Mouse (Mus musculus) erythroblast, embryonic 14.5 days (primary cell): ENCODE data around the gene Opn4. TPM values are rescaled to one million over a fixed set of nuclear protein-coding genes. Genes with fewer than 3 reads are reported as not detected.

Source experiments
- H3K27me3 ChIP-seq: 2 replicates; pipeline ENCODE4 v1.6.1; 2012; ENCODE audit warnings: inconsistent platforms; ENCODE audit not compliant: control insufficient read depth
- H3K36me3 ChIP-seq: 2 replicates; pipeline ENCODE4 v1.6.1; 2012; ENCODE audit warnings: mild to moderate bottlenecking, inconsistent platforms; ENCODE audit not compliant: control insufficient read depth
- H3K4me1 ChIP-seq: 2 replicates; pipeline ENCODE4 v1.6.1; 2012; ENCODE audit warnings: inconsistent platforms; ENCODE audit not compliant: control insufficient read depth
- H3K4me3 ChIP-seq: replicated peaks from 2 replicates; pipeline ENCODE3; 2012; ENCODE audit warnings: moderate library complexity, mild to moderate bottlenecking, inconsistent platforms
- H3K9me3 ChIP-seq: 2 replicates; pipeline ENCODE4 v1.6.1; 2012; ENCODE audit warnings: low read length, inconsistent platforms, mixed read lengths; ENCODE audit not compliant: control insufficient read depth
- GATA1 ChIP-seq: IDR thresholded peaks from 2 replicates; pipeline ENCODE4 v1.6.1; 2012; ENCODE audit warnings: low read length, inconsistent platforms, mixed read lengths
- TAL1 ChIP-seq: IDR thresholded peaks from 3 replicates; pipeline ENCODE4 v1.6.1; 2012; ENCODE audit warnings: low read length, inconsistent platforms, mixed read lengths
- polyA plus RNA-seq: library from polyadenylated mRNA; stranded (reverse); fragments of >175 nt; gene quantifications from 2 replicates; pipeline ENCODE4 v1.2.3, GENCODE M21; 2012

The Opn4 gene
- polyA plus RNA-seq, 1 experiment: not detected

DNA sequence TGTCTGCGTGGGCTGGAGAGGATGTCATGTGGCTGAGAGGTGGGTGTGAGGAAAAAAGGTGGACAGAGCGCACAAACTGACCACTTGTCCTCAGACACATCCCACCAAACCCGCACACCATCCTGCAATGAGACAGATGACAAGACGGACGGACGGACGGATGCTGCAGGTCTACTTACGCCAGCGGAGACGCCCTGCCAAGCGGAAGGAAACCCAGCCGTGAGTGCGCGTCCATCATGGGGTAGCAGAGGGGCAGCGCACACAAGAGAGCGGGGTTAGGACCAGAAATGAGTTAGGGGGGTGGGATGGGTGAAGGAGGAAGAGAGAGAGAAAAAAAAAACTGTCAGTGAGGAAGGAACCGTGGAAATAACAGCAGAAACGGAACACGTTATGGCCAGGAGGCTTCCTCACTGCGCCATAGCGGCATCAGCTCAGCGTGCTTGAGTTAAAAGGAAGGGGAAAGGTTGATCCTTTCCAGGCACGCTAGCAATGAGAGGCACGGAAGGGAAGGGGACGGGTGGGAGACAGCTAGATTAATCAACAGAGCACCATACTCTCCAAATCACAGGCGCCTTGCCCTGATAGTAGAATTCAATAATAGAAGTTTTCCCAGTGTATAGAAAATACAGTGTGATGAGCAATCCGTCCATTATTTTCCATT is 30.3 kb downstream of the Opn4 start:
- peaks cover 8% of the 10 kb centered on the region for H3K27me3 ChIP-seq
- no peaks in the 10 kb centered on the region for H3K4me1 ChIP-seq
- H3K9me3 ChIP-seq: no peaks in the 10 kb centered on the region
- H3K4me3 ChIP-seq: no peak overlapping the region
- TF ChIP-seq TAL1 (no peak), GATA1 (no peak)
- no peaks in the 10 kb centered on the region for H3K36me3 ChIP-seq

DNA sequence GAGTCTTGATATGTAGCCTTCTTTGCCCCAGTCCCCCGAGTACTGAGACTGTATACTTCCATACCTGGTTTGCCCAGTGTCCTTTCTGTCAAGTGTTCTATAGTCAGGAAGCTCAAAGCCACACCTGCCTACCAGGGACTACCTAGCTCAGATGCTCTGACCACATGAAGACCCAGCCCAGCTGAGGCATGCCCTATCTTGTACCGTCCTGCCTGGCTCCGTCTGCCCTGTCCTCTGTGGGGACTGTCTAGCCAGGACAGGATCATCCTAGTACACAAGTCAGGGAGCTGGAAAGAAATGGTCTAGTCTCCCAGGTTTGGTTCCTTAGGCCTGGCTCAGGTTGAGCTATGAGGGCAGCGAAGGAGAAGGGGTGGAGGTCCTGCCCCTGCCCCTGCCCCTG is 31.3 kb downstream of the Opn4 start:
- Histone ChIP-seq H3K9me3 (no peaks in the 10 kb centered on the region), H3K36me3 (no peaks in the 10 kb centered on the region), H3K4me1 (no peaks in the 10 kb centered on the region), H3K27me3 (peaks cover 8% of the 10 kb centered on the region), H3K4me3 (no peak overlapping the region)
- TF ChIP-seq TAL1: no peak

DNA sequence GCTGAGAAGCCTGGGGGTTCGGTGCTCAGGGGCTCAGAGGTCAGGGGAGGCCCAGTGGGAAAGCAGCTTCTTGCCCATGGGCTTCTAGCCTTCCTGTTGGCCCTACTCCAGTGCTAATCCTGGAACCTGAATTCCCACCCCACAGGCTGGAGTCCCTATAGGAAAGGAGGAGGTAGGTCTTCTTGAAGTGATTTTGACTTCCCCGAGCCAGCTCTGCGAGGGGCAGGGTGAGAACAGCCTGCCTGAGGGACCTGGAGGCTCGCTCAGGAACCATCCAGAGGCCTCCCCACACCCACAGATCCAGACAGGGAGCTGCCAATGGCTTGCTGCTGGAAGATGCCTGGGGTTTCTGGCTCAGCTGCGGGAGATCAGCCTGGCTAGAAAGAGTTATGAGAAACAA is 32.2 kb downstream of the Opn4 start:
- Histone ChIP-seq H3K27me3 (peaks cover 8% of the 10 kb centered on the region), H3K36me3 (no peaks in the 10 kb centered on the region), H3K4me3 (no peak overlapping the region), H3K9me3 (no peaks in the 10 kb centered on the region), H3K4me1 (no peaks in the 10 kb centered on the region)
- TF ChIP-seq GATA1: no peak
- no peak for TF ChIP-seq TAL1

DNA sequence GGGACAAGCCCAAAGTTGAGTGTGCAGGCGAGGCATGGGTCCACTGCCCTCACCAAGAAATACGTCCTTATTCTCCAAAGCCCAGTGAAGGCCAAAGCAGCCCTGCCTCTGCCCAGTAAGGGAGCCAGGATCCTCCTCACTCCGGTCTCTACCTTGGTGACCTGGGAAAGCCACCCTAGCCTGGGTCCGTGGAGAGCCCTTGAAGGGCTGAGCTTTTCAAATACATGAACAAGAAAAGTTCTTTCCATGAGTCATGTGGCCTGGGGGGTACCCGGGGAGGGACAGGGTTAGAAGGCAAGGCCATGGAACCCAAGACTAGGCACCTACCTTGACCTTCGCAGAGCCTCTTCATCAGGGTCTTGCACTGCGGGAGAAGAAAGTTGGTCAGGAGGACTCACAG is 33.4 kb downstream of the Opn4 start:
- no peaks in the 10 kb centered on the region for H3K36me3 ChIP-seq
- TF ChIP-seq TAL1 (no peak), GATA1 (no peak)
- H3K4me1 ChIP-seq: no peaks in the 10 kb centered on the region
- H3K27me3 ChIP-seq: peaks cover 8% of the 10 kb centered on the region
- no peak overlapping the region for H3K4me3 ChIP-seq
- no peaks in the 10 kb centered on the region for H3K9me3 ChIP-seq

DNA sequence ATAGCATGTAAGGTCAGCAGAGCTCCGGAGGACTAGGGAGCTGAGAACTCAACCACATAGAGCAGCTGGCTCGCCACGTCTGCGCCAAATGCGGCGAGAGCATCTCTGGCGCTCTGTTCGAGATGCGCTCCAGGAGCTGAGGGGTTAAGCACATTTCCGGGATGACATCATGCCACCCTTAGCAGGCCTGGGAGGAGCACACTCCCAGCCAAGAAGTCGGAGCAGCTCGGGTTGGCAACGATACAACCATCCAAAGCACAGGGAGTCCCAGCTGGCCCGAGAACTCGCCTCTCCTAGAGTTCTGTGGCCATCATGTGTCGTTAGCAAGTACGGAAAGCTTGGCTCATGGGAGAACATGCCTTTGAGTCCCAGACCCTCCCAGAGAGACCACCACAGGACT is 34.2 kb downstream of the Opn4 start:
- no peaks in the 10 kb centered on the region for H3K4me1 ChIP-seq
- H3K4me3 ChIP-seq: no peak overlapping the region
- H3K27me3 ChIP-seq: peaks cover 8% of the 10 kb centered on the region
- TF ChIP-seq GATA1 (no peak), TAL1 (no peak)
- H3K9me3 ChIP-seq: no peaks in the 10 kb centered on the region
- no peaks in the 10 kb centered on the region for H3K36me3 ChIP-seq

DNA sequence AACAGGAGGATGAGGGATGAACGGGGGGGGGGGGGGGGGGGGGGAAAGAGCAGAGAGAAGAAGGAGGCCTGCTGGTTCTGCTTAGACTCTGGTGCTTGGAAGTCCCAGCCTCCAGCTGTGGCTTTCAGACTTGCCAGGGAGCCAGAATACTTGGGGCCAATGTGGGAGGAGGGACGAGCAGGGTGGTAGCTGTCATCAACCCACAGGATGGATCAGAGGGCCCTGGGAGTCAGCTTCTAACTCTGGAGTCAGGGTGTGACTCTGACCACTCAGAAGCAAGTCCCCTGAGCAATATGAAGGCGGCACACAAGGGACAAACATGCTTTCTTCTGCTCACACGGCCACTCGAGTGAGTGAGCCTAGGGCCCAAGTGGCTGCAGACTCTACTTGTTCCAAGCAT is 35.3 kb downstream of the Opn4 start:
- H3K9me3 ChIP-seq: no peaks in the 10 kb centered on the region
- no peak for TF ChIP-seq GATA1
- no peak for TF ChIP-seq TAL1
- peaks cover 5% of the 10 kb centered on the region for H3K27me3 ChIP-seq
- H3K4me1 ChIP-seq: no peaks in the 10 kb centered on the region
- no peaks in the 10 kb centered on the region for H3K36me3 ChIP-seq
- no peak overlapping the region for H3K4me3 ChIP-seq

DNA sequence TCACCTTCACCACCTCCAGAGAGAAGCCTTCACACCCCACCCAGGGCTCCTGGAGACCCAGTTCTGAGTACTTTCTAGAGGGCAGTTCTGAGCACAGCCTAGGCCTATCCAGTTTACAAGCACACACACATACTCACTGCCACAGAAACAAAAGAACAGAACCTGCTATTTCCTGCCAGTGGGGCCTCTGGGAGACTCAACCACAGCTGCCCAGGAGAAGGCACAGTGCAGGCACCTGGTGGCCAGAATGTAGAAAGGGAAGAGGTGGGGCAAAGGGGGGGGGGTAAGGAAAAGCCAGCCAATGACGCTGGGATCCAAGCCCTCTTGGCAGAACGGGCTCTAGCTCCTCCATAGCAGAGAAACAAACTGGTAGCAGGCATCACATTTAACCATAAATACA is 37.5 kb downstream of the Opn4 start:
- TF ChIP-seq TAL1 (no peak), GATA1 (no peak)
- no peaks in the 10 kb centered on the region for H3K4me1 ChIP-seq
- H3K36me3 ChIP-seq: no peaks in the 10 kb centered on the region
- H3K9me3 ChIP-seq: no peaks in the 10 kb centered on the region
- no peak overlapping the region for H3K4me3 ChIP-seq
- H3K27me3 ChIP-seq: no peaks in the 10 kb centered on the region

DNA sequence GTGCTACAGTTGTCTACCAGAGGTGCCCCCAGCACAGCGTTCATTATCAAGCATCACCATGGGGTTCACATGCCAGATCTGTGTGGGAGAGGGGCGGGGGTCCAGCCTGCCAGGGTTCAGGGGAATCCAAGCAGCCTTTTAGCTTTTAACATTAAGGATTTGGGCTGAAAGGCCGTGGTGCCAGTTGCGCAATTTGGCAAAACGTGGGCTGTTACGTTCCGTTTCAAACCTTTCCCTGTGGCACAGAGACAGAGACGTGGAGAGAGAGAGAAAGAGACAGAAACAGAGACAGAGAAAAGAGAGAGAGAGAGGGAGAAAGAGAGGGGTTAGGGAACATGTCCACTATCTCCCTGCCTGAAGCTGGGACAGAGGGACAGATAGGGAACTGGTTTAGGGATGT is 38.3 kb downstream of the Opn4 start:
- no peaks in the 10 kb centered on the region for H3K9me3 ChIP-seq
- H3K4me3 ChIP-seq: no peak overlapping the region
- no peaks in the 10 kb centered on the region for H3K4me1 ChIP-seq
- TF ChIP-seq TAL1 (no peak), GATA1 (no peak)
- no peaks in the 10 kb centered on the region for H3K36me3 ChIP-seq
- no peaks in the 10 kb centered on the region for H3K27me3 ChIP-seq

DNA sequence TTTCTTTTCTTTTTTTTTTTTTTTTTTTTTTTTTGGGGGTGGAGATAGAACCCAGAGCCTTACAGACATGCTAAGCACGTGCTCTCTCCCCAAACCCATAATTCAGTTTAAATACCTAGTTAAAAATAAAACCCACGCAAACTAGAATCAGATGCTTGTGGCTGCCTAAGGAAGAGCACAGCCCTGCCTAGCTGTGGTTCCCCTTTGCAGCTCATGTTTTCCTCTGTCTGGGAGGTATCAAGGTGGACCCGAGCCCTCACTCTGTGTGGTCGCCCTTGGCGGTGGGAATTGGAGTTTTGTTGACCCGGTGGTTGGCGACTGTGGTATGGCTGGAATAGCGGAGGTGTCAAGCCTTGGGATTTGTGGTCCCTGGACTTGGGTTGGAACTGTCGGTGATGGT is 41.0 kb downstream of the Opn4 start:
- H3K27me3 ChIP-seq: no peaks in the 10 kb centered on the region; the same call in 1 of the 2 replicates
- TF ChIP-seq GATA1: no peak
- no peak for TF ChIP-seq TAL1
- no peaks in the 10 kb centered on the region for H3K9me3 ChIP-seq
- no peaks in the 10 kb centered on the region for H3K36me3 ChIP-seq
- H3K4me3 ChIP-seq: no peak overlapping the region
- H3K4me1 ChIP-seq: no peaks in the 10 kb centered on the region

DNA sequence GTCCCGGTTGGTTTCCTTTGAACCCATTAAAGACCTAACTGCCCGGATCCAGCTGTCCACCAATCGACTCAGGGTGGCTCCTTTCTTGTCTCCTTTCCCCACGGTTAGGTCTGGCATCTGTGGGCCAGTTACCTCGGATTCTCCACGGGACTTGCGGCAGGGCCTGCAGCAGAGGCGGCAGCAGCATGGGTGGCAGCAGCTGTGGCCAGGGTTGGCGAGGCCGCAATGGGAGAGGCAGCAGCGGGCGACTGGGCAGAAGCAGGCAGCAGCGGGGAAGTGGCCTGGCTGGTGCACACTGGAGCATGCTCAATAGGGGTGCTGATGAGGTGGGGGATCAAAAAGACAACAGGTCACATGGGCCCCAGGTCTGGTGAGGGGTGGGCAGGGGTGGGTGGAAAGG is 44.7 kb downstream of the Opn4 start:
- Histone ChIP-seq H3K4me3 (no peak overlapping the region), H3K4me1 (no peaks in the 10 kb centered on the region), H3K9me3 (no peaks in the 10 kb centered on the region), H3K27me3 (peaks cover 8% of the 10 kb centered on the region), H3K36me3 (no peaks in the 10 kb centered on the region)
- no peak for TF ChIP-seq GATA1
- no peak for TF ChIP-seq TAL1
